Mouse (Mus musculus) embryonic fibroblast, embryonic 13.5 days (primary cell): ENCODE results near the gene Selenot.

Source experiments
- CTCF ChIP-seq: IDR thresholded peaks from 2 replicates; pipeline ENCODE4 v1.5.1; 2011; ENCODE audit warnings: mild to moderate bottlenecking, control low read depth, low read length, moderate library complexity, borderline replicate concordance; ENCODE audit not compliant: insufficient read depth
- POLR2A ChIP-seq: IDR thresholded peaks from 2 replicates; pipeline ENCODE4 v1.6.1; 2011; ENCODE audit warnings: low read depth, mild to moderate bottlenecking, control low read depth, low read length, moderate library complexity

DNA sequence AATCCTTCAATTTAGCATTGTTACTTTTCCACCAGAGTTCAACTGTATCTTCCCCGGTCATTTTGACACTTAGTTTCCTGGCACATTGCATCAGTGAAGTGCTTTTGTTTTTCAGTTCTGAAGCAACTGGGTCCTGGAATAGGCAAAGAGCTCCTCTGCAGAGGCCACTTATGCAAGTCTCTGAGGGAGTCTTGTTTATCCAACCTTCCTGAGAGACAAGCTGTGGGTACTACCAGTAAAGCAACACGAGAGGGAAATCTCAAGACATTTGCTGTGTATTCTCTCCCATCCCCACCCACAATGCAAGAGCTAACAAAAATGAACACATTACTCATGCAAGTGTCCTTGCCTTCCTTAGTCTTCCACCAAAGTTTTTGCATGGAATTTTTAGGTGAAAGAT, 55.3 kb downstream of the Selenot start:
- TF ChIP-seq CTCF (no peak), POLR2A (no peak)
